Mouse (Mus musculus): Measurements from ENCODE around the gene Atp5l. TPM values are rescaled to one million over a fixed set of nuclear protein-coding genes. Genes with fewer than 3 reads are reported as not detected.

The Atp5l gene
- total RNA-seq, 2 experiments from 2014 or later, result 1,604 to 1,644 TPM

- intact Hi-C loops (cut with DNase I), result no loop called here
- DNase-seq, result no peak
Observed at GRCm38 (mm10) chr9:44900402-44900801, 20.1 kb downstream of the Atp5l start.

- DNase-seq, result no peak
- intact Hi-C loops (cut with DNase I), result no loop called here
Observed at GRCm38 (mm10) chr9:44899716-44900115, 20.8 kb downstream of the Atp5l start.

DNA sequence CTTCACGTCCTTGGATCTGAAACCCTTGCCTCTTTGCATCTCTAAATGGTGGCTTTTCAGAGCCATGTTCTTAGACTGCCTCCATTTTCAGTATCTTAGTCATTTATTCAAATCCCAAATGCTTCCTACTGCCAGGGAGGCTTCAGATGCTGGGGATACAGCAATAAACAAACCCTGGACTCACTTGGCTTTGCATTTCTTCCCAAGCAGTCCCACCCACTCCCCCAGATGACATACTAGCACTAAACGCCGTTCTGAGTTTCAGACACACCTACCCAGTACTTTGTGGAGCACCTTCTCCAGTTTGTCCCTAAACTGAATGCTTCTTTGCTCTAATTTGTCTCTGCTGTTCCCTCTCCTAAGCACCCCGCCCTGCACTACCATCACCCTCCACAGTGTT is 23.5 kb downstream of the Atp5l start:
- intact Hi-C loops (cut with DNase I), result no loop called here
- no peak for DNase-seq

GRCm38 (mm10) chr9:44892664-44893063 is 27.9 kb downstream of the Atp5l start:
- intact Hi-C loops (cut with DNase I), result no loop called here
- DNase-seq, result no peak

- DNase-seq, result no peak
- intact Hi-C loops (cut with DNase I), result no loop called here
Observed at GRCm38 (mm10) chr9:44891210-44891609, 29.3 kb downstream of the Atp5l start.

DNA sequence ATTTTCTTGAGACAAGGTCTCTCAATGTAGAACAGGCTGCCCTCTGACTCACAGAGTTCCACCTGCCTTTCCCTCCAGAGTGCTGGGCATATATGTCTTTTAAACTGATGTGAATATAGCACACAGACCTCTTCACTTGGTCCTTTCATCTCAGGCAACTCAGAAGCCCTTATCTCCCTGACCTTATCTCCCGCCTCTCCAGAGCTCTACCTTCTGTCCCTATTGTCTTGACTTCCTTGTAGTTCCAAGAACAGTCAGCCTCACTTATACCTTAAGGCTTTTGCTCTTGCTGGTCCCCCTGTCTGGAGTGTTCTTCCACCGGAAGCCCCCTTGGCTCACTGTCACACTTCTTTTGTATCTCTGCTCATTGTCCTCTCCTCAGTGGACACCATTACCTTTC is 30.4 kb downstream of the Atp5l start:
- intact Hi-C loops (cut with DNase I), result no loop called here
- no peak for DNase-seq

GRCm38 (mm10) chr9:44888114-44888624 is 32.4 kb downstream of the Atp5l start:
- intact Hi-C loops (cut with DNase I), result no loop called here
- DNase-seq, result no peak

GRCm38 (mm10) chr9:44882981-44883569 is 37.5 kb downstream of the Atp5l start:
- DNase-seq, result no peak
- intact Hi-C loops (cut with DNase I), result loop anchor here (1.0 kb wide), 1 partner anchor 82 kb away; the partner anchor contains the start of gene Ube4a

DNA sequence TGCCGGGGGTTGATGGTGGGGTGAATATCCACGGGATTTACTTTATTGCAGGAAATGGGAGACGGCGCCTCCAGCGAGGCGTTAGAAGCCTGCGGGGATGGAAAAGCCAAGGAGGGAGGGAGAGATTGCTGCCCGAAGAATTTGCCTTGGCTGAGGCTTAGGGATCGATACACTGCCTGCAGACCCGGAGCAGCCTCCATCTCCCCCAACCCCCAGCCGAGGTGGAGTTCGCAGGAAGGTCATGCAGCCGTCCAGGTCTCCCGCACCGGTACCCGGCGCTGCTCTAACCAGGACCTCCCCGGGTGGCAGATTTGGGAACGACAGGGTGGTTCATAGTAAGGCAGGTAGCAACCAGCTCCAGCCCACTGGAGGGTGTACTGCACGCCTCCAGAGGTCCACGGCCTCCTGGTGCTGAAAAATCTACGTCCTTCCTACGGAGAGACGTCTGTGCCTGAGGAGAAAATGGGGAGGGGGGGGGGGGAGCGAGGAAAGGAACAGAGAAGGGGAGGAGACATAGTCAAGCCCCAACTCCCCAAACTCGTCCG is 38.0 kb downstream of the Atp5l start:
- peak; percentile 16 to 33 for DNase-seq
- intact Hi-C loops (cut with DNase I), result loop anchor here (1.0 kb wide), 1 partner anchor 83 kb away; the partner anchor contains the start of gene Ube4a

DNA sequence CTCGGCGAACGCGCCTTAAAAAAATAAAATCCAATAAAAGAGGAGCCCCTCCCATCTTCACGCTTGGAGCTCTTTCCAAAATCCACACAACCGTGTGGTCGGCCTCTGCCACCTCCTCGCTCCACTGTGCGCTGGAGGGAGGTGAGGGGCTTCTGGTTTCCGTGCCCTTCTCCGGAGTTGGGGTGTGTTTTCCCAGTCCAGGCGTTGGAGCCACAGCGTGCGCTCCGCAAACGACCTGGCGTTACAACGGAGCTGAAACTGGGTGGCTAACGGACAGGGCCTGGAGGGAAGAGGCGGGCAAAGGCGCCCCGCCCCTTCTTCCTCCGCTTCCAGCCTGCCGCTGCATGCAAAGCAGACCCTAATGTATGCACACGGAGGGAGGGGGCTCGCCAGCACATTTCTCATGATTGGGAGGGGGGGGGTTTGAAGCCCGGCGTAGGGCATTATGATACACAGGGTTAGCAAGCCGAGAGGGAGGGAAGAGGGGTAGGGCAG is 38.6 kb downstream of the Atp5l start:
- DNase-seq, result peak; percentile 74 to 78
- intact Hi-C loops (cut with DNase I), result loop anchor here (1.0 to 2.0 kb wide), 4 partner anchors 15 to 83 kb away; partner anchors contain the start of gene Ube4a

DNA sequence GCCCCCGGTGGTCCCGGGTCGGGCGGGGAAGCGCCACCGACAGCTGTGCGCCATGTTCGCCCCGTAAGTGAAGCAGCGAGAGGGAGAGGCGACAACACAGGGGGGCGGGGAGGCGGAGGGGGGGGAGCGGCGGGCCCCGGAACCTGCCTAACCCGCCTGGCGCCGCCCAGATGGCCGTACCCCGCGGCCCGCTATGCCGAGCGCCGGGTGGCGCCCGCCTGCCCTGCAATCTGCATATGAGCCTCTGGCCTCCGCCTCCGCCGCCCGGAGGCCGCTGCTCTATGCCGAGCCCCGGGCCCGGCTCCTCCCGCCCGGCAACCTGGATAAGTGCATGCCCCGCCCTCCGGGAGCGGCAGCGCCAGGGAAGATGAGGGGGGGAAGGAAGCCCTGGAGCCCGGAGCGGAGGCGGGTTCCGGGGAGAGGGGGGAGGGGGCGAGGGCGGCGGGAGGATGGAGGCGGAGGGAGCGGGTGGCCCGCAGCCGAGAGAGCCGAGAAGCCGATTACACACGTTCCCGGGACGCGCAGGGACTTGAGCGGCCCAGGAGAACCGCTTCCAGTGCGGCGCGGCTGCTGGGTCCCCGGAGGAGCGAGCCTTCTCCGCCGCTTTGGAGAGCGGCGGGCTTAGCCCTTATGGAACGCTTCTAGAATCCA is 39.2 kb downstream of the Atp5l start, which contains the start of gene Kmt2a:
Gene Kmt2a, minus strand, starts transcription at position 76 of the 651 bp plus-strand sequence.
- intact Hi-C loops (cut with DNase I), result loop anchor here (2.0 kb wide), 3 partner anchors 15 to 45 kb away; no protein-coding TSS in a partner anchor
- DNase-seq, result peak; percentile 100

- no peak for DNase-seq
- intact Hi-C loops (cut with DNase I), result loop anchor here (2.0 kb wide), 3 partner anchors 14 to 44 kb away; no protein-coding TSS in a partner anchor
Observed at GRCm38 (mm10) chr9:44880309-44881081, 40.0 kb downstream of the Atp5l start.

DNA sequence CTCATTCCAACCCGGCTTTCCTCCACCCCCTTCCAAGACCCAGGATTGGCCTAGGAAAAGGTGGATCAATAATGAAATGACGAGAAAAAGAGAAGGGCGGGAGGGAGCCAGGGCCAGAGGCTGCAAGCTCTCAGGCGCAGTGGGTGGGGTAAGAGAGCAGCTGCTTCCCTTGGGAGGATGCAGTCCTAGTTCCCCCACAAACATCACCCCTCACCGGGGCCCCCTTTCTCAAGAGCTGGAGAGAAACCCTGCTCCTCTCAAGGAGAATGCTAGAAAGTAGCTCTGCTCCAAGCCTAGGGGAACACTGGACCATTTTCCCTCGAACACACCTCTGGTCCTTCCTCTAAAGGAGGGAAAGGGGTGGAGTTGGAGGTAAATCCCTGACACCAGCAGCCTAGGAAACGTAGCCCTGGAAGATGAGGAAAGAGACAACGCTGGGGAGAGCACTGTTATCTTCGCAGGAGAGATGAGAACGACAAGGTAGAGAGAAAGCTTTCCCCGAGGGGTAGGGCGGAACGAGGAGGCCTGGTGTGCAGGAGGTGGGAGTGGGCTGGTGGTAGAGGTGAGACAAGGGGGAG is 40.8 kb downstream of the Atp5l start:
- intact Hi-C loops (cut with DNase I), result loop anchor here (2.0 kb wide), 3 partner anchors 13 to 43 kb away; no protein-coding TSS in a partner anchor
- peak in 1 of 2 experiments; percentile 22 for DNase-seq

- no peak for DNase-seq
- intact Hi-C loops (cut with DNase I), result no loop called here
Observed at GRCm38 (mm10) chr9:44878776-44879500, 41.6 kb downstream of the Atp5l start.

GRCm38 (mm10) chr9:44877686-44878085 is 42.9 kb downstream of the Atp5l start:
- no peak for DNase-seq
- intact Hi-C loops (cut with DNase I), result no loop called here

DNA sequence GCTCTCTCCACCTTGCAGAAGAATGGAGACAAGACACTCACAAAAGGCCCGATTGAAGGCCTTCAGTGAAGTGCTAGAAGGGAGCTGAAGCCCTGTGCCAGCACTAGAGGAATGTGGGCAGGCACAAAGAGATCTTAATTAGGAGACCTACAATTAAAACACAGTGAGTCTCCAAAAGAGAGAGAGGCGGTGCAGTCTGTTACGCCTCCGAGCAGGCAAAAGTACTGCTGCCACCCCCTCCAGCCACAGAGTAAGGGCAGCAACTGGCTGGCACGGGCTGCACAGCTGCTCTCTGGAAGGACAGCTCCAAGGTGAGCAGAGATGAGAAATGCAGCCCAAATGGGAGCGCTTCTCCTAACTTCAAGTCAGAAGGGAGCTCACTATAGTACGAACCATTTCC is 45.1 kb downstream of the Atp5l start:
- peak; percentile 21 to 29 for DNase-seq

DNA sequence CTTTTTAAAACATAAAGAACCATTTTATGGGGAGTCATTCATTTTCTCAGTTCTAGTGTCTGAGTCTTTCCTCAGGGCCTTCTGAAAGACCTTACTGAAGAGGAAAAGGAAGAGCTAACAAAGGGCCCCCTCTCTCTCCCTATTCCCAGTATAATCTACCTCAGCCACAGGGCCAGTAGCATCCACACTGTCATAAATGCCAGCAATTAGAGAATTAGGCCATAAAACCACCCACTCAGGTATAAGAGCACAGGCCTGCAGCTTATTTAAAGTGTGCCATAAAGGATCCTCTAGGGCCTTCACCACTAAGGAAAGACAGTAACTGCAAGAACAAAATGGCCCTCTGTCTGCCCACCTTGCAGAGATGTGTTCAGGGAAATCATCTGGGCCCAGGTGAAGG is 46.3 kb downstream of the Atp5l start:
- DNase-seq, result no peak
- intact Hi-C loops (cut with DNase I), result no loop called here

More for the DNA sequence above, 45.1 kb downstream of the Atp5l start:
- intact Hi-C loops (cut with DNase I), result no loop called here

DNA sequence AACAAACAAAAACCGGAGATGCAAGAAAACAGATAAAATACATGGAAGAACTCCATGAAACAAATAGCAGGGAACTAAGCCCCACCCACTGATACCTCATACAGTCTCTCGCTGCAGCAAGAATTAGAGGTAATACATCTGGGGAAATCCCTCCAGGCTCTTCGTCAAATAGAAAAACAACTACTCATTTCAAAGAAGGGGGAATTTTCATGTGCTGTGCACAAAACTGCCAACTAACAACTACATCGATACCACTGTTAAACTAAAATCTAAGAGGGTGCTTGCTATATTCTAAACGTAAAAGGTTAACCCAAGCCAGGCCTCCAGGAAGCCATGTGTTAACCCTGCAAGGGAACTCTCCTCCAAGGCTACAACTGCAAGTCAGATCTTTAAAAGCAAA is 46.9 kb downstream of the Atp5l start:
- no peak for DNase-seq
- intact Hi-C loops (cut with DNase I), result no loop called here

DNA sequence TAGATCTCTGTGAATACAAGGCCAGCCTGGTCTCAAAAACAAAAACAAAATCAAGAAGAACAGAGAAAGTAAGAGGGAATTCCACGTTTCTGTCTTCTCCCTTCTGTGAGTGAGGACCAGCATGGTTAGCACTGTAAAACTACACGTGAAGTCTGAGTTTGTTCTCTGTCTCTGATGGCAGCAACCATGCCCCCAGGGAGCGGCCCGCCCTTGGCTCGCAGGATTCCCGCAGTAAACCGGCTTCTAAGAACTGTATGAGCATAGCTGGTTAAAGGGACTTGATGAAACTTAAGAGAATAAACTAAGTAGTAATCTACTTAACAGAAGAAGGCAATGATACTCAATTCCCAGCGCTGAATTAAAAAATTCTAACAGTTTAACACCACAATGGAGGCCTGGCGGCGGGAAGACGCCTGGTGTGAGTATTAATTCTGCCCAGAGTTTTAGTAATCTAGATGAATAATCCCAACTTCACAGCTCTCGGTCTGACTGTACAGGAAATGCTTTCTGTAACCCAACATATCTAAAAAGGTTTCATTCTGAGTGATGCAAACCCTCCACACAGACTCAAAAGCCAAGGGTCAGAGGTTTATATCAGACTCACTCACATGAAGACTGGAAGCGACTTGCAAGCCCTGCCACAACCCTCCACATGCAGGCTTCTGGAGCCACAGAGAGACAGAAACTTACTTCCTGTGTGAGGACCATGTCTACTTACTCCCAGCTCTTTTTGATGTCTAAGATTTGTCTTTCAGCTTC is 52.0 kb downstream of the Atp5l start:
- intact Hi-C loops (cut with DNase I), result no loop called here
- no peak for DNase-seq

All from heart, postnatal 36 days (tissue).